Mouse (Mus musculus) heart, postnatal 0 days (tissue): ENCODE data around the gene Rasgrp3.

Experiments used
- CTCF ChIP-seq: IDR thresholded peaks from 2 replicates; pipeline ENCODE4 v1.5.1; 2016; ENCODE audit warnings: antibody characterized with exemption, control low read depth, low read depth
- EP300 ChIP-seq: IDR thresholded peaks from 2 replicates; pipeline ENCODE4 v1.6.1; 2016; ENCODE audit warnings: antibody characterized with exemption, low read depth

GRCm38 (mm10) chr17:75505053-75505452 is 69.4 kb downstream of the Rasgrp3 start:
- TF ChIP-seq CTCF (no peak), EP300 (no peak)
